Mouse (Mus musculus) left cerebral cortex, adult 9 months (tissue): ENCODE measurements around the gene Rnf34.

ENCODE experiments used
- DNase-seq, 2 experiments: peaks; one replicate each; pipeline ENCODE4 v3.0.0; 2022; ENCODE audit warnings: low spot score in 2 of 2

Rnf34 gene

DNA sequence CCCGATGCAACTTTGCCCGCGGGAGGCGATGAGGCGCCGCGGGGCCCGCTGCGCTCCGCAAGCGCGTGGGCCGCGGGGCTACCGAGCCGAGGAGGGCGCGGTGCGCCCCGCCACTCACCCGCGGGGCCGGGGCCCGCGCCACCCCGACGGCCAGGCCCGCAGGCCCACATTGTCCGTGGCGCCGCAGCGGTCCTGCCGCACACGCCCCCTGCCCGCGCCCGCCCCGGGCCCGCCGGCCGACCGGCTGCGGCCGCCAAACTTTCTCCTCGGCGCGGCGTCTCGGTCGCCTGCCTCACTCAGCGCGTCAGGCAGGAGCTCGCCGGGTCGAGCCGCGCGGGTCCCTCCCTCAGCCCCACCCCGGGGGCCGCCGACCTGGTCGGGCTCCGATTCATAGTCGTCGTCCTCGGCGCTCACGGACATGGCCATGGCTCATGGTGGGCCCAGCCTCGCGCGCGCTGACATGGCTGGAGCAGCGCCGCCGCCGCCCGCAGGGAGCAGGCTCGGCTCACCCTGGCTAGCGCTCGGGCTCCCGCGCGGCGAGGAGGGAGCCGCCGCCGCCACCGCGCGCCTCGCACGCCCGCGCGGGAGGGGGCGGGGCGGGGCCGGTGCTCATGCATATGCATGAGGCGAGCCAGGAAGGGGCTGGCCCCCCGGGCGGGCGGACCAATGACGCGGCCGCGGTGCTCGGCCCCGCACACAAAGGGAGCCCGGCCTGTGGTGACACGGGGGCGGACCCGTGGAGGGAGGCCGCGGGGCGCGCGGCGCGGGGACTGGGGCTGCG is 50.1 kb downstream of the Rnf34 start:
- peak; percentile 49 to 77 for DNase-seq

DNA sequence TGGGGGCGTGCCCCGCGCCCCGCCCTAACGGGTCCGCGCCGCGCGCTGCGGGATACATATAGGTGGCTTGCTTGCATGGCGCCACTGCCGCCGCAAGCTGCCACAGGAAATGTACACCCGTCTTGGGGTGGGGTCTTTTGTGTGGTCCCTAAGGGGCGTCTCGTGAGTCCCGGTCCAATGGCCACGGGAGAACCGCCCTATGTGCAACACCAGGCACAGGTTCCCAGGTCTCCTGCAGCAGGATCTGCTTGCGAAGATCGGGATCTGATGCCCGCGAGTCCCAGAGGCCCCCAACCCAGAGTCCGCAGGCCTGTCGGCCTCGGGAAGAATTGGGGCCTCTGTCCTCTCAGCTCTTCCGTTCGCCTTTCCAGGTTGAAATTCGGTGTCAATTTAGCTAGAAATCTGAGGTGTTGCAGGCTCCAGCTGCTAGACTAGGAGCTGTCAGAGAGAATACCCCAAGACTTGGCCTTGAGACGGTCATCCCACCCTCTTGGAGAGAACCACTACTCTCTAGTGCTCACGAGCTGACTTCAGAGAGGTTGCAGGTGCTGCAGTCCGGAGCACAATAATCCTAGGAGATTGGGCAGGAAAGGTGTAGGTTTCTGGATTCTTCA is 50.8 kb downstream of the Rnf34 start:
- no peak for DNase-seq

DNA sequence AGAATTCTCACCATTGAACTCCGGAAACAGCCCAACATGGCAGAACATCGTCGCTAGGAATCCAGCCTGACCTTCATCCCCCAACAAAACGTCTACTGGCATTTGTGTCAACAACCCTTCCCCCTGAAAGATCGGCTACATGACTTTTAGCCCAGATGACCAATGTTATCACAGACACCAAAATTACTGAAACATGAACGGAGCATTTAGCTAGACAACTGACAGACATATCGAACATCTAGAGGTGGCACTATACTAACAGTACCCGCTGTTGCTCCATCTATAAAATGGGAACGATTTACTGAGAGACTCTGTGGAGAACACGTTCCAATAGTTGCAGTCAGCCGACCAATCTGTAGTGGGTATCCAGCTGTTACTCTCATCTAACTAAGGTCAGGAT is 51.3 kb downstream of the Rnf34 start:
- DNase-seq: no peak

- no peak for DNase-seq
Measured at GRCm38 (mm10) chr5:122901666-122902065, 51.8 kb downstream of the Rnf34 start.

- no peak for DNase-seq
Measured at GRCm38 (mm10) chr5:122902228-122902627, 52.4 kb downstream of the Rnf34 start.

- DNase-seq: no peak
Measured at GRCm38 (mm10) chr5:122903165-122903564, 53.3 kb downstream of the Rnf34 start.

DNA sequence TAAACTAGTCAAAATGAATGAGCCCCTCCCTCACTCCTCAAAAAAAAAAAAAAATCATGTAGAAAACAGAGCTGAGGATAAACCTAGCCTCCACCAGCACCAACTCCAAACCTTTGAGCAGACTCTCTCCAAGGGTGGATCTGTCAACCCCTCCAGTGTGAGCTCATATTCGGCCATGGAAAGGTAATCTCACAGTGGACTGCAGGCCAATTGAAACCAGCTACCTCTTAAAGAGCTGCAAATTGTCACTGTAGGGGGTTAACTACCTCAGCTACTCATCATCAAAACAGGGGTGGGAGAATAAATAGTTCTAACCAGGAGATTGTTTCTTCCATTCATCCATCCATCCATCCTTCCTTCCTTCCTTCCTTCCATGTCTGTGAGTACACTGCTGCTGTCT is 57.3 kb downstream of the Rnf34 start:
- no peak for DNase-seq

DNA sequence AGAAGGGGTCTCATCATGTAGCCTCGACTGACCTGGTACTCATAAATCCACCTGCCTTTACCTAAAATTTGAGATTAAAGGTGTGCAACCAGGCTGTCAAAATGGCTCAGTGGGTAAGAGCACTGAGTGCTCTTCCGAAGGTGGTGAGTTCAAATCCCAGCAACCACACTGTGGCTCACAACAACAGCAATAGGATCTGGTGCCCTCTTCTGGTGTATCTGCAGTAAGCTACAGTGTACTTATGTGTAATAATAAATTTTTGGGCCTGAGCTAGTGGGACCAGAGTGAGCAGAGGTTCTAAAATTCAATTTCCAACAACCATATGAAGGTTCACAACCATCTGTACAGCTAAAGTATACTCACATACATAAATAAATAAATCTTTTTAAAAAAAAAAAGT is 58.2 kb downstream of the Rnf34 start:
- no peak for DNase-seq

DNA sequence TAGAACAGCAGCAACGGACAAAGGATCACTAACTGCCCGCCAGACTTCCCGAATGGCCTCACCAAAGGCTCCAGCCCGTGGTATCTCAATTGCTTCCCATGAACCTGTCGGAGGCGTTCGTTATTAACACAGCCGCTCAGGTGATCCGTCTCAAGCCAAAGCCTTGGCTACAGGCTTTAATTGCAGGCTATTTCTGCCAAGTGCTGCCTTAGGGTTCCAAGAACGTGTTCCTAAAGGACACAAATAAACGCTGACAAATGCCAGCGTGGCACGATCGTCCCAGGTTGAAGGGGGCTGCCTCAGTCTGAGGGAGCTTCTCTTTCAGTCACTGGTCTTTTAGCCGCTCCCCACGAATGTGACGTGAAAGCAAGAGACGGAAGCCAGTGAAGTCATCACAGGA is 59.6 kb downstream of the Rnf34 start:
- DNase-seq: no peak

DNA sequence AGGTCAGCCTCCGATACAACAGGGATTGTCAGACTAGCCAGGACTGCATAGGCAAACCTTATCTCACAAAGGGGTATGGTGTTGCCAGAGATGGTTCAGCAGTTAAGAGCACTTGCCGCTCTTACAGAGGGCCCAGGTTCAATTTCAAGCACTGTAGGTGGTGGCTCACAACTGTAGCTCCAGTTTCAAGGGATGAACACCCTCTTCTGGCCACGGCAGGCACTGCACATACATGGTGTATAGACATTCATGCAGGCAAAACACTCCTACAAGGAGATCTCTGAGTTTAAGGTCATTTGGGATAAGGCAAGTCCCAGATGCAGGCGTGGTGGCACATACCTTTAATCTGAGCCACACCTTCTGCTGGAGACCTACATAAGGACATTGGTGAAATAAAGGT is 63.0 kb downstream of the Rnf34 start:
- DNase-seq: no peak

- no peak for DNase-seq
Measured at GRCm38 (mm10) chr5:122916147-122916546, 66.3 kb downstream of the Rnf34 start.

DNA sequence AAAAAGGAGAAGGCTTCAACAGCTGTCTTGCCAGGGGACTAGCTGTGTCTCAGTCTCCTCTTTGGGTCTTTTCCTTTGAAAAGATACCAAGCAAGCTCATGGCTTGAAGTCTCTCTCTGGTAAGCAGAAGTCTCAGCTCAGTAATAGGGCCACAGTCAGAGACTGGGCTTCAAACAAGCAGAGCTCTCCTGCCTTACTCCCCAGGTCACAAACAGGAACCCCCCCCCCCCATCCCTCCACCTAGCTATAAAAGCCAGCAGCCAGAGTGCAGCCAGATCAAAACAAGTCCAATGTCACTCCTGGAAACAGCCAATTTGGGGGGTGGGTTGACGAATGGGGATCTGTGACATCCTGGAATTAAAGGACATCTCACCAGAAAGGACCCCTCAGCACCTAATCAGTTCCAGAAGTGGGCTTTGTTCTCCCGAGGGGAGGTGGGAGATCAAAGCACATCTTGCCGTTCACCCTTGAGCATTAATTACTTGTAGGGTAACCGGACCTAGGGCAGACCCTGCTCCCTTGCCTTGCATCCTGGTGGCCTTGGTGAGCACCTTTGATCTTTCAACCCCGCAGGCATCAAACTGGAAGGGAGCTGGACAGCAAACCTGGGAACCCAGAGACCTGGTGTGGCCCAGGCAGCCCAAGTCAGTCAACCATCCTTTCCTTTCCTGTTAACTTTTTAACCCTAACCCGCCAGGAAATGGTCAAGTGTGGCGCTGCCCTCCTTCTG is 68.3 kb downstream of the Rnf34 start:
- DNase-seq: no peak

DNA sequence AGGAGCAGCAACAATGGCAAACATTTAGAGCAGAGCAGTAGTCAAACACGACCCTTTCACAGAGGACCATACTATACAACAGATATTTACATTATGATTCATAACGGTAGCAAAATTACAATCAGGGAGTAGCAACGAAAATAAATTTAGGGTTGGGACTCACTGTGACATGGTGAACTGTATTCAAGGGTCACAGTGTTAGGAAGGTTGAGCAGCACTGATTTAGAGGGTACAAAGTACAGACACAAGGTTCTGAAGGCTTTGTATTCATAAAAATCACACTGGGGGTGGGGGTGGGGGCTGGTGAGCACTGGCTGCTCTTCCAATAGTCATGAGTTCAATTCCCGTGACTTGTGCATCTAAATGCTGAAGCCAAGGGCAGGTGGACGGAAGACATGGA is 70.7 kb downstream of the Rnf34 start:
- no peak for DNase-seq
